Mouse (Mus musculus) frontal cortex, postnatal 25 days (tissue): Measurements from ENCODE around the gene Lfng.

Experiments used
- DNase-seq, 2 experiments: peaks; one replicate each; pipeline ENCODE4 v3.0.0; 2022; ENCODE audit warnings: low spot score in 2 of 2

Lfng gene

GRCm38 (mm10) chr5:140616691-140617090 is 9.6 kb downstream of the Lfng start:
- DNase-seq = no peak

DNA sequence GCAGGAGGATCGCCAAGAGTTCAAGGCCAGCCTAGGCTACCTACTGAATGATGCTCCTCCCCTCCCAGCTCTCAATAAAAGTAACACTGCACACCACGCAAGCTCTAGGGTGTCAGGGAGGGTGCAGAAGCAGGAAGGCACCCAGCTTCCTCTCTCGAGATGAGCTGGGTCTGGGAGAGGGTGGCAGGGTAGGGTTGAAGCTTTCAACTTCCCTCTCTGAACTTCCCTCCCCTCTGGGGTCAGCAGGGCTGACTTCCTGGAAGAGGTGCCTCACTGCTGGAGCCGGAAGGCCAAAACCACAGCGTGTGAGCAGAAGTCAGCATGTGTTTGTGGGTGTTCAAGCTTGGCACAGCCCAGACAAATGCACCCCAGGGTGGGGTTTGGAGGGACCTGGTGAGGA is 10.6 kb downstream of the Lfng start:
- DNase-seq = no peak

DNA sequence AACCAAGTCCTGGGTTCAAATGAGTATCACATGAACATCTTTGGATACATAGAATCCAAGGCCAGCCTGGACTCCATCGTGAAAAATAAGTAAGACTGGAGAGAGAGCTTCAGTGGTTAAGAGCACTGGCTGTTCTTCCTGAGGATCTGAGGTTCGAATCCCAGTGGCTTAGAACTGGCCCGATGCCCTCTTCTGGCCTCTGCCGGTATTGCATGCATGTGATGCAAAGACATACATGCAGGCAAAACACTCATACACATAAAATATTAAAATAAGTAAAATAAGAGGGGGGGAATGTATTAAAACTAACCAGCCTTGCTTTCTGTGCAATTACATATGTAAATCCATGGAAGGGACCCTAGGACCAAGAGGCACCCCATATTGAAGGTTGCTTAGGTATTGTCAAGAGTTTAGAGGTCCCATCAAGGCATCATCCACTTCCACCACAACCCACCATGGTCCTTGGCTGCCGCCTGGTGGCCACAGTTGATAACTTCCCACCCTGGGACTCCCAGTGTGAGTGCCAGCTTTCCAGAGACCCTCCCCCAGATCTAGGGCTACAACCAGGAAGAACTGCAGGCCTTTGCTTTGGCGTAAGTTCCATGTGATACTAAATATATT is 12.1 kb downstream of the Lfng start:
- peak; percentile 72 to 73 for DNase-seq

- DNase-seq = no peak
These were observed 13.0 kb downstream of the Lfng start for GRCm38 (mm10) chr5:140619895-140620736.

DNA sequence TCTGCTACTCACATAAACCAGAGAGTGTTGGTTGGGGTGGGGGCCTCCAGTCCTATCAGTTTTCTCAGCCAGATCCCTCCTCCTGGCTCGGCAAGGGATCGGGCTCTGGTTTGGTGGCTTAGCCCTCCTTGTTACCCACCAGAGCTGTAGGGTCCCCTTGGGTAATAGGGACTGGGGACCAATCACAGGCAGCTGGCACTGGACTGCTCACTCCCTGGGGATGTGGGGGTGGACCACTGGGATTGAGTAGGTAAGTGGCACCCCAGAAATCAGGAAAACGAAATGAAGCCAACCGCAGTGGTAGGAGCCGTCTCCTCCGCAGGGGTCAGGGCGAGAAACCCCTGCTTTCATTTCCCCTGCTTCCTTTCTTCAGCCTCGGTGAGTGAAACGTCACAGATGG is 14.0 kb downstream of the Lfng start:
- no peak for DNase-seq

DNA sequence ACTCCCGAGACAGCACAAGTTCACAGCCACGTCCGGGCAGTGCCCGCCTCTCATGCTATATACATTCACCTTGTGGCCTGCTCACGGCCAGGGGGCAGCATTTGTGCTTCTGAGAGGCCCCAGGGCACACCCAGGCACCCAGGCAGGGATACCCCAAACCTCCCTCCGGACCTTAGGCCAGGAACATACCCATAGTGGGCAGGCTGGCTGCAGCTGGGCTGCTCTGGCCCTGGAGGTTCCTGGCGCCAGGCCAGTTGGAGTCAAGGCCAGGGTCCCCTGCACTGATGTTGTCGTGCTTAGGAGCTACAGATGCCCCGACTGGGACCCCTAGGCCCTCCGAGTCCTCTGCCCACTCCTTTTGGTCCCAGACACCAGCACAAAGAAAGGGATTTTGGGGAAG is 14.4 kb downstream of the Lfng start:
- DNase-seq = no peak

DNA sequence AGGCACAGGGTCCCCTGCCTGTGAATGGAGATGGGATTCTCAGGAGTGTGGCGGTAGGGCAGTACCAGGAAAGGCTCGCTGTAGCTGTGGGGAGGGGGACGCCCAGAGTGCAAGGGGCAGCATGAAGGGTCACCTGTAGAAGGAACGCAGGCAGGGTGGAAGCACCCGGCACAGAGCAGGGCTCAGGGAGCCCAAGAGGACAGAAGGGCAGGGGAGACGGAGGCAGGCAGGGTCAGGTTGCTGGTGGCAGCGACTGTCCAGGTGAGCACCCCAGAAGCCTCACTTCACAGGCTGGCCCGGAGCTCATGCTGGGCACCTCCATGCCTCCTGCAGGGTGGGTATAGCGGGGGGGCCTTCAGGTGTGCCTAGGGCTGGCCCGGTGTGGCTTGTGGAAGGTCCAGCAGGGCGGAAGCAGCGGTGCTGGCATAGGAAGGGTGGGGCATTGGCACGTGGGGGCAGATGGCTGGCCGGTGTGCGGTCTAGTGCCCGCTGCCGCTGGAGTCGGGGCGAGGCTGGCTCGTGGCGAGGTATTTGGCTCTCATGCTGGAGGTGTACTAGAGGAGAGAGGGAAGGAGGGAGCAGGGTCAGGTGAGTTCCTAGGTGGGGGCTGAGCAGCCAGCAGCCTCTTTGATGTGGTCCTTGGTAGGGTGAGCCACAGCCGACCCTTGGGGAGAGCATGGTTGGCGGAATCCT is 16.0 kb downstream of the Lfng start:
- DNase-seq = no peak

DNA sequence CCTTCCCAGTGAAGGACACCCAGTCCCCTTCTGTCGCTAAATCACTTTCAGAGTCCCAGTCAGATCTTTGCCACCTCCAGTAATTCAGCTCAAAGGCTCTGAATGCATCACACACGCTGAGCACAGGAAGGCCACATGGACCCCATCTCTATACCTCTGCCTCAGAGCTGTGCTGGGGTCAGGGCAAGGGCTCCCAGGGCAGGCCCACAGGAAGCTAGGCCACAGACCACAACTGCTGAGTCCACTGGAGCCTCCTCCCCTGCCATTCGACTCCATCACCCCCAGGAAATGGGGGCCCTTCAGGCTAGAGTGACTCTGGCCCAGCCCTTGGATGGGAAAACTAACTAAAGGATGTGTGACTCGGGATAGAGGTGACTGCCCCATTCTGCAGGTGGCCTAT is 16.7 kb downstream of the Lfng start:
- DNase-seq = no peak

DNA sequence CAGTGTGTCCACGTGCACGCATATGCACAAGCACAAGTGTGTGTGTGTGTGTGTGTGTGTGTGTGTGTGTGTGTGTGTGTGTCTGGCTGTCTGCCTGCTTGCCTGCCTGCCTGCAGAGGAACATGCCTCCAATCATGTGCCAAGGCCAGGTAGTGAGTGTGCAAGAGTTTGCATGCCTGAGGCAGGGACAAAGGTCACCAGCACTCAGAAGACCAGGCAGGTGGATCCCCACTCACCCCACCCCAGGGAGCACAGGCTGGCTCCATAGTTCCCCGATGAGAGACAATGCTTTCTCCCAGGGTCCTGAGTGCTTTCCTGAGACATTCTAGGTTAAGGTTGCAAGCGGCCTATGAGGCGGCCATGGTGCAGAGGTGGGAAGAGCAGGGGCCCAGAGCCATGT is 17.1 kb downstream of the Lfng start:
- no peak for DNase-seq

GRCm38 (mm10) chr5:140624961-140625360 is 17.8 kb downstream of the Lfng start:
- no peak for DNase-seq

DNA sequence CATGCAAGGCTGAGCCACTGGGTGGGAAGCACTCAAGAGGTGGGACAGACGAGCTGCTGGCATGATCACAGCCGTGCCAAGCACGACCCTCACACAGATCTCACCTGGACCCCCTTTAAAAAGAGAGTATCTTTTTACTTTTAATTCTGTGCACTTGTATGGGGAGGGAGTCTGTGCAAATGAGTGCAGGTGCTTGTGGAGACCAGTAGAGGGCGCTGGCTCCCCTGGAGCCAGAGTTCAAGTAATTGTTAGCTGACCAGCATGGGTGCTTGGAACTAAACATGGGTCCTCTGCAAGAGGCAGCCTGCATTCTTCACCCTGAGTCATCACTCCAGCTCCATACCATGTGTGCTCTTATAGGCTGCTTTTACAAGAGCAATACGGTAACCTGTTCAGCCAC is 20.5 kb downstream of the Lfng start:
- DNase-seq = no peak

- no peak for DNase-seq
These were observed 21.9 kb downstream of the Lfng start for GRCm38 (mm10) chr5:140628995-140629394.

GRCm38 (mm10) chr5:140633432-140633831 is 26.3 kb downstream of the Lfng start:
- no peak for DNase-seq

DNA sequence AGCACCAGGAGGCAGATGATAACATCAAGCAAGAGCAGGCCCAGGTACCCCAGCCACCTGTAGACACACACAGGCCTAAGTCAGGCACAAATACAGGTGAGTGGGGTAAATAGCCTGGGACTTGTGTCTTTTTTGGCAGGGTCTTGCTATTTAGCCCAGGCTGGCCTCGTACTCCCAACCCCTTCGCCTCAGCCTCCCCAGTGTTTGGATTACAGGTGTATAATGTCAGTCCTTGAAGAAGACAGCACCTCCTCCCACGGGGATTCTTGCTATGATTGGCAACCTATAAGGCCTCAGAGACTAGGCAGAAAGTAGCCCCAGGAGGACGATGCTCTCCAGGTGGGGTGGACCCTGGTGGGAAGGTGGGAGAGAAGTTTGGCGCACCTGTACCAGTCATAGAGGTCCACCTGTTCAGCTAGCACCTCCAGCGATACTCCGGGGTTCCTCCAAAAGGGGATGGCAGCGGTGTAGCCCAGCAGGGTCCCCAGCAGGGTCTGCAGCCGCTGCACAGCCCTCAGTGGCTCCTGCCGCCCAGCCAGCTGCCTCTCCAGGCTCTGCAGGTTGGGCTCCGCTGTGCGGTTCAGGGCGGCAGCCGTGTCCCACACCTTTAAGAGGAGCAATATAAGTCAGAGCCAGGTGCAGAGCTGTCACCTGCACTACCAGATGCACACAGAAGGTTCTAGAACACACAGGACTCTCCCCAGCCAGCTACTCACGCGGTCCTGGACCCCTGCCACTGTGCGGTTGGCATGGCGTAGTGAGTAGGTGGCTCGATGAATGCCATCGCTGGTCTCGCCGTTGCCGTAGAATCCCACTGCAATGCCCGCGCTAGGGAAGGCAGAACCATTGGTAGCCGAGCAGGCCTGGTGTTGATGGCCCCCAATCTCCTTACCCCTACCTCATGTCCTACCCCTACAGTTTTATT is 27.9 kb downstream of the Lfng start:
- DNase-seq = no peak

- DNase-seq = no peak
These were observed 29.4 kb downstream of the Lfng start for GRCm38 (mm10) chr5:140636316-140637057.

DNA sequence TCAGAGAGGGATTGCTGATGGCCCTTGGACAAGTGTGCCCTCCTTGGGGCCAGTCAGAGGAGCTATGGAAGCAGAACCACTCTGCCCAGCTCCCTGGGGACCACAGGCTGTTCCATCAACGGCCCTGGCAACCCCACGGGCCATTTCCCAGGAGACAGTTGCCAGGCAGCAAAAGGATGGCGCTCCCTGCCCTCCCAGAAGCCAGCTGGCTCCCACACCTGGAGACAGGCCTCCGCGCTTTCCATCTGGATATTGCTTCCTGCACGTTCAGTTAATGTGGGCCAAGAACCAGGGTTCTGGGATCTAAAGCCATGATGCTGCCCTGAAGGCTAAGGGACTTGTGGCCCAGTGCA is 29.9 kb downstream of the Lfng start:
- DNase-seq = no peak

DNA sequence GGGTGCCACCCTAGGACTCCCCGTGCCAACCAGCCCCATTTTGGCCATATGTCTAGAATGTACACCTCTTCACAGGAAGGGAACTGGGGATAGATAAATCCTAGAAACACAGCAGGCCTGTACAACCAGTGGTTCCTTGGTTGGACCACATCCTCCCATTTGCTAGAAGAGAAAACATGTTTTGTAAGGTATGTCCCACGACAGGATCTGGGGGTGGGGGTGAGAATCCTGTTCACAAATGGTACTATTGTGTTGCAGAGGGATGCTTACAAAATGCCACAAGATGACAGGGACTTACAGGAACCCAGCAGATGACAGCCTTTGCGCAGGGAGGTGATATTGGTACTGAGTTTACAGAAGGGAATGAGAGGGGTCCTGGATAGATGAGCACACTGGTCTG is 30.9 kb downstream of the Lfng start:
- no peak for DNase-seq

GRCm38 (mm10) chr5:140638484-140638883 is 31.4 kb downstream of the Lfng start:
- no peak for DNase-seq

DNA sequence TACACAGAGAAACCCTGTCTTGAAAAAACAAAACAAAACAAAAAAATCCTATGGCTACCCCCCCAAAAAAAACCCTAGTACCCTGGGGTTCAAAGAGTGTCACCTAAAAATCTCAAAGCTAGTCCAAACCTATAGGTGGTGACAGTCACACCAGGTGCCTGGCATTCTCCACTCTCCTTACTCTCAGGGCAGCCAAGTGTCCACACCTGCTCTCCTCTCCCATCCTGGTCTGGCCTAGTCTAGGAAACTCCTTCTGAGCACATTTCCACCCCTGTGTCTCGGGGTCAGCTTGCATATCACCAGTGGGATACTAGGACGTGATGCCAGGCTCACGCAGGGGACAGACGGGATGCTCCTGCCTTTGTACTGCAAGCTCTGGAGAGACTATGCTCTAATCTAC is 32.2 kb downstream of the Lfng start:
- DNase-seq = no peak

GRCm38 (mm10) chr5:140639871-140640270 is 32.8 kb downstream of the Lfng start:
- no peak for DNase-seq

GRCm38 (mm10) chr5:140640812-140641211 is 33.7 kb downstream of the Lfng start:
- DNase-seq = no peak
